Mouse (Mus musculus): ENCODE results near the gene Abhd2. TPM values are rescaled to one million over a fixed set of nuclear protein-coding genes. Genes with fewer than 3 reads are reported as not detected.

Gene Abhd2
- polyA plus RNA-seq, 1 experiment, result 13.6 TPM

DNA sequence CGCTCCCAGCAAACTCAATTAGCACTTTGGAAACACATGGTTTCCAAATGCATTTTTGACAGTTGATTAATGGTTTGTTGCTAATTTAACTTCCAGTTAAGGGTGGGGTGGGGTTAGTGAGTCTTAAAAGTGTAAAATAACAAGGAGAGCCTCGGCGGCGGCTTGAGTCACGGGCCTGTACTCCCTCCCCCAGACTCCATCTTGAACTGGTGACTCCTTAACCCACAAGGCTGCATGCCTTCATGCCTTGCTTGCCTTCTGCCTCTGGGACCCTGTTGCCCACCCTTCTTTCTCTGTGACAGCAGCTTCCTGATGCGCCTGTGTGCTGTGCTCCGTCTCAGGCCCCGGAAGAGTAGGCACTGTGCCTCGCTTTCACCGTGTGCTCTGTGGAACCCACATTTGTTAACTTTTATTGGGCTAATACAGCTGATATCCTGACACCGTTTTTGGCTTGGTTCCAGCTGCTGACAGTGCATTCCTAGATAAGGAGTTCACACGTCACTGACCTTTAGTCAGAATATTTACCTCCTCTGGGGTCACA is 40.6 kb downstream of the Abhd2 start:
- WGBS, result 23% methylated on average over 12 of the region's 12 CpGs
- Histone ChIP-seq H3K4me3 (replicated peaks; ENCODE audit: control insufficient read depth, low read depth, low read length) (no peak overlapping the region), H3K27ac (ENCODE audit: control insufficient read depth, insufficient read depth, low read depth, low read length, poor library complexity) (peak overlapping the region; percentile 13; the same call in 1 of the 2 replicates), H3K4me1 (ENCODE audit: control insufficient read depth, insufficient read depth, low read length) (peaks cover 11% of the 10 kb centered on the region)
- TF ChIP-seq CTCF (IDR thresholded peaks at IDR 0.05; ENCODE audit: control insufficient read depth, insufficient read depth, low read length), result no peak
- TF ChIP-seq POLR2A (IDR thresholded peaks at IDR 0.05; ENCODE audit: borderline replicate concordance, control insufficient read depth, low read depth, low read length), result 0 out of 2 replicates have a peak, but pooled peaks have one; percentile 8

DNA sequence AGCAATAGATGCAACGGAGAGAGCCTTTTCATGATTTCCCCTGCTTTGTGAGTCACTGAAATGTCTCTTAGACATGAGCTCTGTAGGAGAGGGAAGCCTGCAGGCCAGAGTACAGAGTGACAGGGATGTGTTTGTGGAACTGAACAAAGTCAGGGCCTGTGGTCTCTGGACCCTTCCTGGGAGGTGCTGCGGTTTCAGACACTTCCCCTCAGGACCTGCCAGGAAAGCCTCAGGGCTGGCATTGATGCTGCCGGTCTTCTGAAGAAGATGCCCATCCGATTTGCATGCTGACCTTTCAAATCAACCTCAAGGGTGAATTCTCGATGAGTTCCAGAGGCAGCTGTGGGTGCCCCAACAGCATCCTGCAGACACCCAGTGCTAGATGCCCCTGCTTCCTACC is 41.5 kb downstream of the Abhd2 start:
- Histone ChIP-seq H3K4me3 (replicated peaks; ENCODE audit: control insufficient read depth, low read depth, low read length) (peak overlapping the region; percentile 4), H3K4me1 (ENCODE audit: control insufficient read depth, insufficient read depth, low read length) (peaks cover 10% of the 10 kb centered on the region), H3K27ac (ENCODE audit: control insufficient read depth, insufficient read depth, low read depth, low read length, poor library complexity) (no peak overlapping the region)
- WGBS, result 7% methylated on average over 5 of the region's 5 CpGs
- TF ChIP-seq CTCF (IDR thresholded peaks at IDR 0.05; ENCODE audit: control insufficient read depth, insufficient read depth, low read length) (no peak), POLR2A (IDR thresholded peaks at IDR 0.05; ENCODE audit: borderline replicate concordance, control insufficient read depth, low read depth, low read length) (no peak)

DNA sequence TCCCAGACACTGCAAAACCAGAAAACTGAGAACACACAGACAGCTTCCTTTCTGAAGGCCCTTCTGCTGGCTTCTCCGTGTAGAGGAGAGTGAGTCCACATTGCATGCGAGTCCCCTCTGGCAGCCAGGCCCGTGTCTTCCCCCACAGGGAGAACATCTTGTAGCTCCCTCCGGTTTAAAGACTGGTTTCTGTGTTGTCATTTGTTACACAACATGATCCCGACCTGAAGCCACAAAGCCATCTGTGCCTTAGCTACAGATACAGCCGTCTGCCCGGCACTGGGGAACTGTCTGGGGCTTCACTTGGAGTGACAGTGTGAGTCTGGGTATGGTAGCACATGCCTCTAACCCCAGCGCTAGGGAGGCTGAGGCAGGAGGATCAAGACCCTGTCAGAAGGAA is 42.1 kb downstream of the Abhd2 start:
- Histone ChIP-seq H3K4me1 (ENCODE audit: control insufficient read depth, insufficient read depth, low read length) (peaks cover 10% of the 10 kb centered on the region), H3K4me3 (replicated peaks; ENCODE audit: control insufficient read depth, low read depth, low read length) (no peak overlapping the region), H3K27ac (ENCODE audit: control insufficient read depth, insufficient read depth, low read depth, low read length, poor library complexity) (peak overlapping the region; percentile 35; the same call in 1 of the 2 replicates)
- TF ChIP-seq POLR2A (IDR thresholded peaks at IDR 0.05; ENCODE audit: borderline replicate concordance, control insufficient read depth, low read depth, low read length), result no peak
- TF ChIP-seq CTCF (IDR thresholded peaks at IDR 0.05; ENCODE audit: control insufficient read depth, insufficient read depth, low read length), result no peak
- WGBS, result 9% methylated on average over 8 of the region's 8 CpGs

DNA sequence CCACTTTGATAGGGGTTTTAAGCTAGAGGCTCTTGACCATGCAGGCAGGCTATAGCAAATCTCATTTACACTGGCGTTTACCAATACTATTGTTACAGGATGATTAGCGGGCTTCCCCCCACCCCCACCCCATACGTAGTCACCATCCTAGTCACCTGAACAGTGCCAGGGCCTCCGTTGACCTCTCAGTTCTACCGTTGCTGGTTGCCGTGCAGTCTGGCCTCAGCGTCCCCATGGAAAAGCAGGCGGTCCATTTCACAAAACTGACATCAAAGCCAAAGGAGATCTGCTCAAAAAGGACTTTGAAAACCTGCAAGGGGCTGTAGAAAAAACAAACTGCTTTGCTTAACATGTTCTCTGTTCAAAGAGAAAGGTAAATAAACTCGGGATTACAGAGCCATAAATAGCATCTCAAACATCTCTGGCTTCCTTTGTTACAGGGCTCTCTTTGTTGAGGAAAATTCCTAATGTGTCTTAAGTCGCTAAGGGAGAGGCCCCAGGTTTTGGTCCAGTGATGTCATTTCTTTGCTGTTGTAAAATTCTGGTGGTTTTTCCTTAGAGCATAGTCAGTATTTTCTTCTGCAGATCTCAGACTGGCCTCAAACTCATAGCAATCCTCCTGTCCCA is 43.2 kb downstream of the Abhd2 start:
- Histone ChIP-seq H3K27ac (ENCODE audit: control insufficient read depth, insufficient read depth, low read depth, low read length, poor library complexity) (no peak overlapping the region), H3K4me1 (ENCODE audit: control insufficient read depth, insufficient read depth, low read length) (peaks cover 10% of the 10 kb centered on the region), H3K4me3 (replicated peaks; ENCODE audit: control insufficient read depth, low read depth, low read length) (no peak overlapping the region)
- WGBS, result 74% methylated on average over 10 of the region's 10 CpGs
- TF ChIP-seq POLR2A (IDR thresholded peaks at IDR 0.05; ENCODE audit: borderline replicate concordance, control insufficient read depth, low read depth, low read length) (no peak), CTCF (IDR thresholded peaks at IDR 0.05; ENCODE audit: control insufficient read depth, insufficient read depth, low read length) (no peak)

DNA sequence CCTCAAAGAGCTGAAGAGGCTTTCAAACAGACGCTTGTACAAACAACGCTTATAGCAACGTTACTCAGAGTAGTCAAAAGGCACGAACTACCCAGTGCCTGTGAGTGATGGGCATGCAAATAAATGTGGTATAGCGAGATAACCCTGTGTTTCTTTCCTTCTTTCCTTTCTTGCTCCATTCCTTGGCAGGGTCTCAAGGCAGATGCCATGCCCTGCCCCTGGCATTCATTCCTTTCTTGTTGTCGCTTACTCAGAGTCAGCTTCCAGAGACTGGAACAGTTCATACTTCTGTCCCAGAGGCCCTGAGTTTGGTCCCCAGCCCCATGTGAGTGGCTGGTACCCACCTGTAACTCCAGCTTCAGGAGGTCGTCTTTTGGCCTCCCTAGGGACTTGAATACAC is 44.6 kb downstream of the Abhd2 start:
- Histone ChIP-seq H3K4me3 (replicated peaks; ENCODE audit: control insufficient read depth, low read depth, low read length) (no peak overlapping the region), H3K27ac (ENCODE audit: control insufficient read depth, insufficient read depth, low read depth, low read length, poor library complexity) (no peak overlapping the region), H3K4me1 (ENCODE audit: control insufficient read depth, insufficient read depth, low read length) (peaks cover 8% of the 10 kb centered on the region)
- no peak for TF ChIP-seq CTCF (IDR thresholded peaks at IDR 0.05; ENCODE audit: control insufficient read depth, insufficient read depth, low read length)
- TF ChIP-seq POLR2A (IDR thresholded peaks at IDR 0.05; ENCODE audit: borderline replicate concordance, control insufficient read depth, low read depth, low read length), result no peak
- 70% methylated on average over 7 of the region's 7 CpGs for WGBS

- Histone ChIP-seq H3K4me3 (replicated peaks; ENCODE audit: control insufficient read depth, low read depth, low read length) (no peak overlapping the region), H3K27ac (ENCODE audit: control insufficient read depth, insufficient read depth, low read depth, low read length, poor library complexity) (no peak overlapping the region), H3K4me1 (ENCODE audit: control insufficient read depth, insufficient read depth, low read length) (peaks cover 6% of the 10 kb centered on the region)
- TF ChIP-seq CTCF (IDR thresholded peaks at IDR 0.05; ENCODE audit: control insufficient read depth, insufficient read depth, low read length), result no peak
- TF ChIP-seq POLR2A (IDR thresholded peaks at IDR 0.05; ENCODE audit: borderline replicate concordance, control insufficient read depth, low read depth, low read length), result no peak
- WGBS, result 34% methylated on average over 13 of the region's 13 CpGs
Observed at GRCm38 (mm10) chr7:79318110-79318801, 45.3 kb downstream of the Abhd2 start.

DNA sequence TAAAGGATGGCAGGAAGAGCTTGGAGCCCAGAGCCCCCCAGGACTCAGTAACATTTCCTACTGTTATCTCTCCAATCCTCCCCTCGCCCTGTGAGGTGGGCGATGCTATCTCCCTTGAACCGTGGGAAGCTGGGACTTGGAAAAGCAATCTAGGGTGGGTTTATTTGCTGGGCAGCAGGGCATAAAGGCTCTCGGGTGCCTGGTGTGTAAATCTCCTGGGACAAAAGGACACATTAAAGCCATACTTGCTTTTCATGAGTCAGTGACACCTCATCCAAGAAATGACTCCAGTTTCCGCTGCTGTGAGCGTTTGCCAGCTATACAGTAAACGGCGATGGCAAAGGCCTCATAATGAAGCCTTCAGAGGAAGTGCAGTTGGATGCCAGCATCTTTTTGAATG is 50.9 kb downstream of the Abhd2 start:
- 89% methylated on average over 8 of the region's 8 CpGs for WGBS
- no peaks in the 10 kb centered on the region for H3K4me1 ChIP-seq (ENCODE audit: control insufficient read depth, insufficient read depth, low read length)
- no peak overlapping the region for H3K4me3 ChIP-seq (replicated peaks; ENCODE audit: control insufficient read depth, low read depth, low read length)
- no peak overlapping the region for H3K27ac ChIP-seq (ENCODE audit: control insufficient read depth, insufficient read depth, low read depth, low read length, poor library complexity)
- TF ChIP-seq POLR2A (IDR thresholded peaks at IDR 0.05; ENCODE audit: borderline replicate concordance, control insufficient read depth, low read depth, low read length), result no peak
- no peak for TF ChIP-seq CTCF (IDR thresholded peaks at IDR 0.05; ENCODE audit: control insufficient read depth, insufficient read depth, low read length)

GRCm38 (mm10) chr7:79328769-79329168 is 55.8 kb downstream of the Abhd2 start:
- no peak for TF ChIP-seq CTCF (IDR thresholded peaks at IDR 0.05; ENCODE audit: control insufficient read depth, insufficient read depth, low read length)
- no peak for TF ChIP-seq POLR2A (IDR thresholded peaks at IDR 0.05; ENCODE audit: borderline replicate concordance, control insufficient read depth, low read depth, low read length)
- no peak overlapping the region for H3K4me3 ChIP-seq (replicated peaks; ENCODE audit: control insufficient read depth, low read depth, low read length)
- H3K27ac ChIP-seq (ENCODE audit: control insufficient read depth, insufficient read depth, low read depth, low read length, poor library complexity), result no peak overlapping the region
- H3K4me1 ChIP-seq (ENCODE audit: control insufficient read depth, insufficient read depth, low read length), result no peaks in the 10 kb centered on the region
- WGBS, result 87% methylated on average over 5 of the region's 5 CpGs

All from bone marrow, adult 2 months (tissue).